Mouse (Mus musculus): Measurements from ENCODE around the gene Umad1. TPM values are rescaled to one million over a fixed set of nuclear protein-coding genes. Genes with fewer than 3 reads are reported as not detected.

Gene Umad1
- polyA plus RNA-seq, 1 experiment, result 28.0 TPM

DNA sequence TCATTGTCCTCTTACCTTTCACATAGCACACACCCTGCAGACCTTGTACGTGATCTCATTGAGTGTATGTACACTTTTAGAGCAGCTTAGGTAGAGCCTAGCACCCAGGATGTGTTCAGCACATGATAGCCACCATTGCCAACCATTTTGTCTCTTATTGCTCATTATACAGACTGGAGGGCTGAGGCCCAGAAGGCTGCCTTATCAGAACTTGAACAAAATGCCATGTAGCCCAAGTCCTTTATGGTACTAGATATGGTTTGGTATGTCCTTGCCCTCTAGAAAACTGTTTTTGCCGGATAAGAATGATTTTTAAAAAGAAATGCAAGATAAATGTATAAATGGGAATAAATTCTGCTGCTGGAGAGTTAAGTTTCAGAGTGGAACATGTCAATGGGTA lies 164.1 kb downstream of the Umad1 start:
- TF ChIP-seq CTCF (IDR thresholded peaks at IDR 0.05; ENCODE audit: borderline replicate concordance, extremely low read depth, insufficient read depth, insufficient read length) (no peak), POLR2A (IDR thresholded peaks at IDR 0.05; ENCODE audit: borderline replicate concordance, extremely low read depth, insufficient read depth, insufficient read length, poor library complexity, severe bottlenecking) (no peak)
- DNase-seq (ENCODE audit: low read depth), result no peak

DNA sequence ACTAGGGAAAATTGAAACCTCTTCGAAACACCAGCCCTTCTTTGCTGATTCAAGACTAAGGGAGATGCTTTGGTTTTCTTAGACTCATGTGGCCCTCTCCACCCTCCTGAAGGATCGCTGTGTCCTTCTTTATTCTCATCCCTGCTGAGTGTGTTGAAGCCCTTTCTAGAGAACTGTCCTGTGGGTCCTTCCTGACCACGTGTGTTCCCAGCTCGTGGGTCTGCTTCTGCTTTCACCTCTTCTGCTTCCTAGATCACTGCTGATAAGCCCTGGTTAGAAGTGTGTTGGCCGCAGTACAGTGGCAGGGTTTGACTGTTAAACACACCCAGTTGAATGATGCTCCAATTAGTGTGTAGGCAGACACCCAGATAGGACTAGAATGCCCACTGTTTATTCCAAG lies 168.6 kb downstream of the Umad1 start:
- TF ChIP-seq CTCF (IDR thresholded peaks at IDR 0.05; ENCODE audit: borderline replicate concordance, extremely low read depth, insufficient read depth, insufficient read length) (no peak), POLR2A (IDR thresholded peaks at IDR 0.05; ENCODE audit: borderline replicate concordance, extremely low read depth, insufficient read depth, insufficient read length, poor library complexity, severe bottlenecking) (no peak)
- no peak for DNase-seq (ENCODE audit: low read depth)

DNA sequence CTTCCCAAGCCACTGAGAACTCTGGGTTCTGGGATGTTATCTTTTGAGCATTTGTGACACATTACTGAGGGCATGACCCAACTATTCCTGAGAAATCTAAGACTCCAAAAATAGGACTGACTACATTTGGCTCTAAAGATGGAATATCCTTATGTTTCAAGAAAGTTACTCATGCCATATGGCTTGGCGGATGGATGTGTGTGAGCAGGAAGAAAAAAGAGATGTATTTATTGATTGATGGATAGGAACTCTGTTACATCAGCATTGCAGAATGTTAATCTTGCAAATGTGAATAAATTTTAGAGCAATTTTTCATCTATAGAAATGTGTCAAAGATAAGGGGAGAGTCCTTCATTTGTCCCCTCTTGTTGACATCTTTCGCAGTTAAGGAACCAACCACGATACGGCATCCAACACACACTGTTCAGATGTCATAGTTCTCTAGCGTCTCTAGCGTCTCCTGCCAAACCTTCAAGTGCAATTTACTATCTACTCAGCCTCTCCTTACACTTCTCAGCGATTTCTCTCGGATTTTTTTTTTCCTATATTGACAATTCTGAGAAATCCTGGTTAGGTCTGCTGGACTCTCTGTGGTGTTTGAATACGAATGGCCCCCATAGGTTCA lies 171.6 kb downstream of the Umad1 start:
- peak; percentile 57 for DNase-seq (ENCODE audit: low read depth)
- no peak for TF ChIP-seq POLR2A (IDR thresholded peaks at IDR 0.05; ENCODE audit: borderline replicate concordance, extremely low read depth, insufficient read depth, insufficient read length, poor library complexity, severe bottlenecking)
- TF ChIP-seq CTCF (IDR thresholded peaks at IDR 0.05; ENCODE audit: borderline replicate concordance, extremely low read depth, insufficient read depth, insufficient read length), result no peak

DNA sequence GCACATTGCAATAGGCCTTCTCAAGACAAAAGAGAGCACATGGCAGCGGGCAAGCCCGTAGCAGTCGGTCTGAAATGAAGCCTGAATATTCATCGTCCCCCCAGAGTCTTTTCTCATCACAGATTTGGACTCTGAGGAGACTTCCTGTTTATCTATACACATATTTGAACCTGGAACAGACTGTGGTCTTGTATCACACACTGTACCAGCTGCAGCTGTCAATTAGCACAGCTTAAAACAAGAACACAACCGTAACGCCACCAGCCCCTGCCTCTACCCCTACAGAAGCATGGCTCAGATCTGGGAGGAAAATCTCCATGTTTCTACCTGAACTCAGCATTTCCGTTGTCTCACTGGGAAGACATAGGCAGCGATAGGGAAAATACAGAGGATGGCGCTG lies 174.1 kb downstream of the Umad1 start:
- TF ChIP-seq CTCF (IDR thresholded peaks at IDR 0.05; ENCODE audit: borderline replicate concordance, extremely low read depth, insufficient read depth, insufficient read length) (no peak), POLR2A (IDR thresholded peaks at IDR 0.05; ENCODE audit: borderline replicate concordance, extremely low read depth, insufficient read depth, insufficient read length, poor library complexity, severe bottlenecking) (no peak)
- DNase-seq (ENCODE audit: low read depth), result peak; percentile 59

DNA sequence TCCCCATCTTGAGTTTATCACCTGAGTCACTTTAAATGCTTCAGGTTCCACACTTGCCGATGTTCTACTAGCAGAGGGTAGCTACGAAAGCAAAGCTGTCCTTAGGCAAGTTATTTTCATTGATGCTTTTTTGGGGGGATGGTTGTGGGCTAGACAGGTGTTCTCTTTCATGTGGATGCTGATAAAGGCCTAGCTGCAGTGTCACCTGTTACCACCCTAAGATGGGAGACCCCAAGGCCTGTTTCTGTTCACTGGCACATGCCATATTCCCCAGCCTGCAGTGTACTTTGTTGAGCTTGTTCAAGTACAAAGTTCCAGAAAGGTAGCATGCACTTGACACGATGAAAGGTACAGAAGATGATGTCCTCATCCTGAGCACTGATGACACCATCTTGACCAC lies 178.8 kb downstream of the Umad1 start:
- no peak for DNase-seq (ENCODE audit: low read depth)
- TF ChIP-seq CTCF (IDR thresholded peaks at IDR 0.05; ENCODE audit: borderline replicate concordance, extremely low read depth, insufficient read depth, insufficient read length), result no peak
- no peak for TF ChIP-seq POLR2A (IDR thresholded peaks at IDR 0.05; ENCODE audit: borderline replicate concordance, extremely low read depth, insufficient read depth, insufficient read length, poor library complexity, severe bottlenecking)

DNA sequence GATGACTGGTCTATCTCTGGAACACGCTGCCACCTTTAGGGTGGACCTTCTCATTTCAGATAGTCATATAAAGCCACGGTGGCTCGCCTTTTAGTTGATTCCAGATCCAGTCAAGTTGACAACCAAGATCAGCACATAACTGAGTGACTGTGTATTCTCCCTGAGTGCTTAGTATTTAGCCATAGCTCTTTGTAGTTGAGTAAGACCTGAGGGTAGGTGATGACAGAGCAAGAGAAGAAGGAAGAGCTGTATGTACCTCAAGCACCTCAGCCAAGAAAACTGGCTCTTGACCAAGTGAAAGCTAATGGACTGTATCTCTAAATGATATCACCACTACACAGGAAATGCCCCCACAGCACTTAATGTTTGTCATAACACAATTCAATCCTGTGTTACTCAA lies 182.7 kb downstream of the Umad1 start:
- no peak for DNase-seq (ENCODE audit: low read depth)
- TF ChIP-seq CTCF (IDR thresholded peaks at IDR 0.05; ENCODE audit: borderline replicate concordance, extremely low read depth, insufficient read depth, insufficient read length) (no peak), POLR2A (IDR thresholded peaks at IDR 0.05; ENCODE audit: borderline replicate concordance, extremely low read depth, insufficient read depth, insufficient read length, poor library complexity, severe bottlenecking) (no peak)

DNA sequence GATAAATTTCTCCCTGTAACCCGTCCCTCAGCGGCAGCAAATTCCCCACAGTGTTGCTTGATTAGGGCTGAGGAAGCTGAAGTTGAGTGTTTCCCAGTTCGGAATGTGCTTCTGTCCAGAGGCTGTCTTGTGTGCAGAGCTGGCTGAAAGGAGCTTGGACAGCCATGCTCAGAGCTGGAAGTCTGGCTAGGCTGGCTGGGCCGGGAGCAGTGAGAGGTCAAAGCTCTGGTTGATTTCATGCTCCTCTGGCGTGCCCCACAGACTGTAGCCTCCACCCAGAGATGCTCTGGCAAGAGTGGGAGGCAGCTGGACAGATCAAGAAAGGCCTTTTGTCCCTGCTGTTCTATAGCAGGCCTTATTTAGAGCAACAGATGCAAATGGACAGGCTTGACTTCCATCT lies 187.7 kb downstream of the Umad1 start:
- DNase-seq (ENCODE audit: low read depth), result peak; percentile 42
- TF ChIP-seq POLR2A (IDR thresholded peaks at IDR 0.05; ENCODE audit: borderline replicate concordance, extremely low read depth, insufficient read depth, insufficient read length, poor library complexity, severe bottlenecking) (no peak), CTCF (IDR thresholded peaks at IDR 0.05; ENCODE audit: borderline replicate concordance, extremely low read depth, insufficient read depth, insufficient read length) (no peak)

DNA sequence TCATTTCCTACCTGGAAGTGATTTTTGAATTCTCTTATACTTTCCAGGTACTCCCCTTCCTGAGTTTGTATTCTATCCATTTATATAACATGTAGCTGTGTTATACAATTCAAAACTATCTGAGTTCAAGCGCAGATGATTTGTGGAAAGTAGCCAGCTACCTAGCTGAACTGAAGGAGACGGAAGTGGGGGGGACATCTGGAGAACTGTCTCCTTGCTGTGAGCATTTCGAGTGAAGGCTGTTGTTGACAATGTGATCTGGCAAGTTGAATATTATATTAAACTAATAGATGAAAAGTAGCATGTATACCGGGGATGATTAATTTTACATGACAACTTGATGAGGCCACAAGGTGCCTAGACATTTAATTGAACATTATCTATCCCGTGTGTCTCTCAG lies 196.5 kb downstream of the Umad1 start:
- TF ChIP-seq CTCF (IDR thresholded peaks at IDR 0.05; ENCODE audit: borderline replicate concordance, extremely low read depth, insufficient read depth, insufficient read length) (no peak), POLR2A (IDR thresholded peaks at IDR 0.05; ENCODE audit: borderline replicate concordance, extremely low read depth, insufficient read depth, insufficient read length, poor library complexity, severe bottlenecking) (no peak)
- DNase-seq (ENCODE audit: low read depth), result no peak

DNA sequence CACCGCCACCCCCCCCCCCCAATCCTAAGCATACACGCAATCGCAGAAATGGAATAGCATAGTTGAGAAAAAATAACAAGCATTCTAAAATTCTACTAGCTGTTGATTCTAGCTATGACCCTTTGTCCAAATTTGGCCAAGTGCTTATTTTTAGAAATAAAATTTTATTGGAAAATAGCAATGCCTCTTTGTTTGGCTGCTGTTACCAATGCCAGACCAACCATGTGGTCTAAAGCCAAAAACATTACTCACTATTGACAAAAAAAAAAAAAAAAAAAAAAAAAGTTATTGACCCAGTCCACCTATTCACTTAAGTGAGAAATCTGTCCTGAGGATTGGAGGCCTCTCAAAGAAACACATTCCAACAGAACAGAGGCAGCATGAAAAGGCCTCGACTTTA lies 199.5 kb downstream of the Umad1 start:
- DNase-seq (ENCODE audit: low read depth), result no peak
- no peak for TF ChIP-seq CTCF (IDR thresholded peaks at IDR 0.05; ENCODE audit: borderline replicate concordance, extremely low read depth, insufficient read depth, insufficient read length)
- TF ChIP-seq POLR2A (IDR thresholded peaks at IDR 0.05; ENCODE audit: borderline replicate concordance, extremely low read depth, insufficient read depth, insufficient read length, poor library complexity, severe bottlenecking), result no peak

DNA sequence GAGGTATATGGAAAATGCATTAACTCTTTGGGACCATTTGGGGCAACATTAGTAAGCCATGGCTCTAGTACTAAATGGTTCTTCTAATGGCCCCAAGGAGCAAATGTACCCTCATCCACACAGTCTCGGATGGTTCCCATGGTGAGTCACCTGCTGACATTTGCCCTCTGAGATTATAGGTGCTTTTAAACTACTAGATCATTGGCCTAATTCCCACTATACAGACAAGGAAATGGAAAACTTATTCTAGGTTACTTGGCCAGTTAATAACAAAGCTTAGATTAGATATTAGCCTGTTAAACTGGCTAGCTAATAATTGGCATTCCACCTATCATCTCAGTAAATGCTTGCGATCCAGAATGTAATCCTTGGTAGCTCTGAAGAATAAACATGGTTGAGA lies 203.4 kb downstream of the Umad1 start:
- DNase-seq (ENCODE audit: low read depth), result no peak

DNA sequence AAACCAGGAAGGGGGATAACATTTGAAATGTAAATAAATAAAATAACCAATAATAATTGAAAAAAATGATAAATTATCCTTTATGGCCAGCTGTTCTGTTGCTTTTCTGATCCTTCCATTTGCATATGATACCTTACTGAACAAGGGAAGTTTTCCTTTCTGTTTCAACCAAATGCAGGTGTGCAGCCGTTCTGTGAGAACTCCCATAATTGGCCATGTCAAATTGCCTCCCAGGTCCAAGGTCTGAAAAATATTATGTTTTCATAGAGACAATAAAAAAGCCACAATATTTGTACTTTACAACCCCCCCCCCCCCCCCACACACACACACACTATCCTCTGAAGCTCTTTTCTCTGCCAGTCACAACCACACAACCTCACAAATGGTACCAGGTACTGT lies 206.3 kb downstream of the Umad1 start:
- DNase-seq (ENCODE audit: low read depth), result no peak
- TF ChIP-seq CTCF (IDR thresholded peaks at IDR 0.05; ENCODE audit: borderline replicate concordance, extremely low read depth, insufficient read depth, insufficient read length) (no peak), POLR2A (IDR thresholded peaks at IDR 0.05; ENCODE audit: borderline replicate concordance, extremely low read depth, insufficient read depth, insufficient read length, poor library complexity, severe bottlenecking) (no peak)

More for the DNA sequence above, 203.4 kb downstream of the Umad1 start:
- TF ChIP-seq CTCF (IDR thresholded peaks at IDR 0.05; ENCODE audit: borderline replicate concordance, extremely low read depth, insufficient read depth, insufficient read length) (no peak), POLR2A (IDR thresholded peaks at IDR 0.05; ENCODE audit: borderline replicate concordance, extremely low read depth, insufficient read depth, insufficient read length, poor library complexity, severe bottlenecking) (no peak)

DNA sequence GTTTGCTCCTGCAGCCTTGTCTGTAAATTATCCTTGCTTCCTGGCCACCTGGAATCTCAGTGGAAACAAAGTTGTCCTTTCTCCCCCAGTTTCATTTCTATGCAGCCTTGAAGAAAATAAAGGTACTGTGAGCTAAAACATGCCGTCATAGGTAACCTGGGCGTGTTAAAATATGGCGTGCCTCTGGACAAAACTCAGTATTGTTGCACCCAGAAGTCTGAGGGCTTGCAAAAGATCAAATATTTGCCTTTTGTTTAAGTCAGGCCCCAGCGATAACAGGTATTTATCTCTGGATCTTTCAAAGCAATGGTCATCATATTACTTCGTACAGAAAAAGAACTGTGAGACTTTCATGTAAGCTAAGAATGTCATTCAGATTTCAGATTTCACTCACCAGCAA lies 206.9 kb downstream of the Umad1 start:
- DNase-seq (ENCODE audit: low read depth), result no peak
- TF ChIP-seq CTCF (IDR thresholded peaks at IDR 0.05; ENCODE audit: borderline replicate concordance, extremely low read depth, insufficient read depth, insufficient read length), result no peak
- TF ChIP-seq POLR2A (IDR thresholded peaks at IDR 0.05; ENCODE audit: borderline replicate concordance, extremely low read depth, insufficient read depth, insufficient read length, poor library complexity, severe bottlenecking), result no peak

Data from brain, embryonic 14.5 days (tissue).